In genomic region chr4:24620440-24620839, GRCm38 (mm10) we compare ENCODE assay signal across 12 mouse cellular contexts.
A peak's percentile ranks its signal among the peaks of the same experiment; 100 is the strongest.
DNase-seq lines count a peak whose midpoint lies in the region; ATAC-seq and TF ChIP-seq lines count a peak whose summit lies in the region.
"Had no signal": no experiment of that assay in that cellular context is flagged by ENCODE, and none has a peak within 500 bp of the region (broad histone marks: within the 10 kb centered on the region; RNA-seq: fewer than 3 reads in every experiment).

No protein-coding gene starts in this region.

- H3K9me3 ChIP-seq in intestine, postnatal 0 days (ENCODE audit: control insufficient read depth): no peaks in the 10 kb centered on the region
- H3K9me3 ChIP-seq in intestine, embryonic 15.5 days: no peaks in the 10 kb centered on the region
- no peaks in the 10 kb centered on the region for H3K9me3 ChIP-seq in lung, embryonic 16.5 days (ENCODE audit: control insufficient read depth, low read length)
- no peaks in the 10 kb centered on the region for H3K9me3 ChIP-seq in MEL (replicated peaks; ENCODE audit: insufficient read depth, low read length)
- H3K9me3 ChIP-seq: limb, embryonic 15.5 days; midbrain, embryonic 15.5 days had no signal

- H3K9ac ChIP-seq in intestine, postnatal 0 days (ENCODE audit: low read depth, low read length): no peak overlapping the region
- H3K9ac ChIP-seq in intestine, embryonic 15.5 days: no peak overlapping the region
- no peak overlapping the region for H3K9ac ChIP-seq in lung, embryonic 16.5 days (ENCODE audit: low read length)
- H3K9ac ChIP-seq in MEL (ENCODE audit: control insufficient read depth, low read depth, low read length, poor library complexity, severe bottlenecking): no peak overlapping the region
- H3K9ac ChIP-seq: limb, embryonic 15.5 days; midbrain, embryonic 15.5 days had no signal

- WGBS in intestine, postnatal 0 days: 79% methylated on average over 5 of the region's 5 CpGs
- WGBS in intestine, embryonic 15.5 days: 76% methylated on average over 5 of the region's 5 CpGs
- WGBS in lung, embryonic 16.5 days: 57% methylated on average over 5 of the region's 5 CpGs

- no peak for TF ChIP-seq RAD21 in MEL (IDR thresholded peaks at IDR 0.05; ENCODE audit: low read depth, low read length)

- no peaks in the 10 kb centered on the region for H3K36me3 ChIP-seq in intestine, postnatal 0 days (ENCODE audit: control insufficient read depth, insufficient read depth)
- no peaks in the 10 kb centered on the region for H3K36me3 ChIP-seq in intestine, embryonic 15.5 days
- no peaks in the 10 kb centered on the region for H3K36me3 ChIP-seq in lung, embryonic 16.5 days (ENCODE audit: control insufficient read depth, insufficient read depth, low read length)
- no peaks in the 10 kb centered on the region for H3K36me3 ChIP-seq in MEL (ENCODE audit: control insufficient read depth in 1 of 2, insufficient read depth in 2 of 2, low read length in 2 of 2)
- H3K36me3 ChIP-seq: limb, embryonic 15.5 days; midbrain, embryonic 15.5 days had no signal

- no peaks in the 10 kb centered on the region for H3K4me1 ChIP-seq in intestine, postnatal 0 days (replicated peaks; ENCODE audit: control insufficient read depth, insufficient read depth, low read length)
- no peaks in the 10 kb centered on the region for H3K4me1 ChIP-seq in intestine, embryonic 15.5 days (replicated peaks)
- peaks cover 7% of the 10 kb centered on the region; the same call in 1 of the 2 replicates for H3K4me1 ChIP-seq in lung, embryonic 16.5 days (replicated peaks; ENCODE audit: control insufficient read depth, insufficient read depth, low read length)
- no peaks in the 10 kb centered on the region for H3K4me1 ChIP-seq in MEL (ENCODE audit: control insufficient read depth in 1 of 2, insufficient read depth in 2 of 2, low read length in 2 of 2)
- H3K4me1 ChIP-seq: midbrain, embryonic 15.5 days had no signal

- no peak overlapping the region for H3K4me3 ChIP-seq in intestine, postnatal 0 days (ENCODE audit: low read depth, low read length)
- no peak overlapping the region for H3K4me3 ChIP-seq in intestine, embryonic 15.5 days (replicated peaks)
- H3K4me3 ChIP-seq in lung, embryonic 16.5 days (ENCODE audit: low read length): no peak overlapping the region
- no peak overlapping the region for H3K4me3 ChIP-seq in MEL (ENCODE audit: control insufficient read depth in 1 of 2, insufficient read depth in 1 of 2, low read depth in 2 of 2, low read length in 2 of 2)
- H3K4me3 ChIP-seq: limb, embryonic 15.5 days; midbrain, embryonic 15.5 days had no signal

- H3K4me2 ChIP-seq in intestine, postnatal 0 days (replicated peaks; ENCODE audit: low read depth): no peak overlapping the region
- H3K4me2 ChIP-seq in intestine, embryonic 15.5 days (replicated peaks): no peak overlapping the region
- H3K4me2 ChIP-seq in lung, embryonic 16.5 days (ENCODE audit: low read depth, low read length): no peak overlapping the region
- H3K4me2 ChIP-seq: limb, embryonic 15.5 days; midbrain, embryonic 15.5 days had no signal

- H3K27me3 ChIP-seq in intestine, postnatal 0 days (replicated peaks; ENCODE audit: control insufficient read depth, insufficient read depth, low read length): no peaks in the 10 kb centered on the region
- no peaks in the 10 kb centered on the region for H3K27me3 ChIP-seq in intestine, embryonic 15.5 days (replicated peaks)
- no peaks in the 10 kb centered on the region for H3K27me3 ChIP-seq in lung, embryonic 16.5 days (ENCODE audit: control insufficient read depth, insufficient read depth, low read depth, low read length)
- no peaks in the 10 kb centered on the region for H3K27me3 ChIP-seq in MEL (ENCODE audit: control insufficient read depth in 1 of 2, insufficient read depth in 2 of 2, low read length in 2 of 2)
- H3K27me3 ChIP-seq: limb, embryonic 15.5 days; midbrain, embryonic 15.5 days had no signal

- TF ChIP-seq CTCF in intestine, postnatal 0 days (IDR thresholded peaks at IDR 0.05; ENCODE audit: low read depth): 0 out of 2 replicates have a peak, but pooled peaks have one; percentile 2
- no peak for TF ChIP-seq CTCF in MEL (IDR thresholded peaks at IDR 0.05 in 2 of 3, conservative IDR thresholded peaks at IDR 0.05 in 1 of 3; ENCODE audit: control insufficient read depth in 1 of 3, insufficient read depth in 1 of 3, low read depth in 2 of 3, low read length in 3 of 3, poor library complexity in 1 of 3, severe bottlenecking in 1 of 3)

- no peak for ATAC-seq in intestine, postnatal 0 days
- ATAC-seq in intestine, embryonic 15.5 days: no peak
- ATAC-seq in lung, embryonic 16.5 days (ENCODE audit: low read depth): peak; percentile 67
- ATAC-seq: activated CD4-positive, CD25-positive, alpha-beta regulatory T cell, adult 4 months; midbrain, embryonic 15.5 days had no signal

- no peak for DNase-seq in lung, postnatal 4 days
- peak; percentile 10 for DNase-seq in MEL (ENCODE audit: low read depth, low spot score)
- peak; percentile 36 for DNase-seq in lung, postnatal 10 days
- DNase-seq in spleen, postnatal 14 days (ENCODE audit: low spot score in 2 of 2): no peak
- DNase-seq in cerebellum, adult 11-12 months: no peak
- DNase-seq: thymus, postnatal 4 days had no signal

- H3K27ac ChIP-seq in intestine, postnatal 0 days (ENCODE audit: low read depth, low read length): no peak overlapping the region
- no peak overlapping the region for H3K27ac ChIP-seq in intestine, embryonic 15.5 days
- no peak overlapping the region for H3K27ac ChIP-seq in lung, embryonic 16.5 days (ENCODE audit: low read length)
- no peak overlapping the region for H3K27ac ChIP-seq in MEL (ENCODE audit: control insufficient read depth, low read depth, low read length)
- H3K27ac ChIP-seq: limb, embryonic 15.5 days; midbrain, embryonic 15.5 days had no signal

- TF ChIP-seq EP300 in MEL (IDR thresholded peaks at IDR 0.05; ENCODE audit: low read depth in 1 of 2, low read length in 2 of 2): no peak

- no peak for TF ChIP-seq POLR2A in MEL (IDR thresholded peaks at IDR 0.05; ENCODE audit: control insufficient read depth in 1 of 2, insufficient read depth in 1 of 2, low read depth in 1 of 2, low read length in 2 of 2, poor library complexity in 1 of 2)

- no peaks in the 10 kb centered on the region for H3K79me2 ChIP-seq in MEL (ENCODE audit: control insufficient read depth, insufficient read depth, low read length, poor library complexity)

TF ChIP-seq in MEL, 35 proteins besides CTCF, POLR2A, EP300 and RAD21:
- TF ChIP-seq BHLHE40 (IDR thresholded peaks at IDR 0.05; ENCODE audit: borderline replicate concordance, low read depth, low read length) (no peak), ZNF384 (IDR thresholded peaks at IDR 0.05; ENCODE audit: low read depth, low read length) (0 out of 2 replicates have a peak, but pooled peaks have one; percentile 22), MEF2A (IDR thresholded peaks at IDR 0.05; ENCODE audit: extremely low read depth, insufficient replicate concordance, low read depth, low read length, poor library complexity, severe bottlenecking) (no peak)

Comparison
In these comparisons a context has a peak if more than half of its experiments do, and no peak if none do; other contexts are left out.
1. DNase-seq: peak in MEL (single experiment) and lung, postnatal 10 days (single experiment); none in lung, postnatal 4 days (0 of 2), spleen, postnatal 14 days (0 of 2) and cerebellum, adult 11-12 months (single experiment).